ENCODE assay signal across 8 mouse cellular contexts in the genomic region with DNA sequence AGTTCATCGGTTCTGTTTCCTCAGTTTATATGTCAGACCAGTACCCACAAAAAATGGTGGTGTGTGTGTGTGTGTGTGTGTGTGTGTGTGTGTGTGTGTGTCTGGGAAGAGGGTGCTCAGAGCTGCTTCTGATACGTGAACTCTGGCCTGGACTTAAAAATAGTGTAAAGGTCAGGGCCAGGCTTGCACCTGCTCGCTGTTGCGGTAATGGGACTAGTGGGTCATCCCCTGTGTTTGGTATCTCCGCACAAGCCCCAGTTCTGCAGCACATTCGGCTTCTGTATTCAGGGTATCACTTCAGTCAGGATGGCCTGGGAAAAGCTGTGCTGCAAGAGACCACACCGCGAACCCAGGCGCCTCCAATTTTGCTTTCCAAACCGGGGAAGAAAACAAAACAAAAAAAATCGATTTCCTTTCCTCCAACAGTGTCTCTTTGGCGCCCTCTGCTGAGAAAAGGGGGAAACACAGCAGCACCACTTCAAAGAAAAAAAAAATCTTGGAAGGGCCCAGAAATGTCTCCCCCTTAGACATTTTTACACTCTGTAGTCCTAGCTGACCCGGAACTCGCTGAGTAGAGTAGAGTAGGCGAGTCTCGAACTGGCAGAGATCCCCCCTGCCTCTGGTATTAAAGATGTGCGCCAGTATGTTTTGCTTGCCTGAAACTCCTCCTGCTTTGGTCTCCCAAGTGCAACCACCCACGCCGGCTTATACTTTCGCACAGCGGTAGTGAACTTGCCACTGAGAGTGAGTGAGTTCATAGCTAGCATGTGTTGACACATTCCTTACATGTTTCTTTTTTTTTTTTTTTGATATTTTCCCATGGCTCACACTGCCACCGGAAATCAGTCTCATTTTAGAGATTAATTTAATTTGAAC. TPM values are rescaled to one million over a fixed set of nuclear protein-coding genes. Genes with fewer than 3 reads are reported as not detected.
A peak's percentile ranks its signal among the peaks of the same experiment; 100 is the strongest.
DNase-seq lines count a peak whose midpoint lies in the region; ATAC-seq and TF ChIP-seq lines count a peak whose summit lies in the region.

No protein-coding gene starts in this region.

- peaks cover 3% of the 10 kb centered on the region; the same call in 1 of the 2 replicates for H3K4me1 ChIP-seq in bone marrow macrophage, adult 2 months (ENCODE audit: control insufficient read depth, insufficient read depth, low read length)
- peaks cover 50% of the 10 kb centered on the region for H3K4me1 ChIP-seq in erythroblast, embryonic 14.5 days (ENCODE audit: control insufficient read depth)
- peaks cover 11% of the 10 kb centered on the region; the same call in 1 of the 2 replicates for H3K4me1 ChIP-seq in heart, embryonic 11.5 days (ENCODE audit: control insufficient read depth, insufficient read depth, low read length)
- H3K4me1 ChIP-seq in kidney, postnatal 0 days (replicated peaks; ENCODE audit: insufficient read depth, low read length): no peaks in the 10 kb centered on the region
- peaks cover 22% of the 10 kb centered on the region for H3K4me1 ChIP-seq in liver, embryonic 11.5 days (replicated peaks; ENCODE audit: control insufficient read depth, insufficient read depth, low read length)
- H3K4me1 ChIP-seq in stomach, embryonic 14.5 days (ENCODE audit: control insufficient read depth, insufficient read depth, low read length): no peaks in the 10 kb centered on the region

- TF ChIP-seq CTCF in bone marrow macrophage, adult 2 months (IDR thresholded peaks at IDR 0.05; ENCODE audit: low read depth, low read length): peak; percentile 57
- peak; percentile 86 for TF ChIP-seq CTCF in kidney, postnatal 0 days (IDR thresholded peaks at IDR 0.05; ENCODE audit: low read depth)

- H3K9ac ChIP-seq in heart, embryonic 11.5 days (ENCODE audit: low read depth, low read length): peak overlapping the region; percentile 66; the same call in 1 of the 2 replicates
- peak overlapping the region; percentile 18; the same call in 1 of the 2 replicates for H3K9ac ChIP-seq in kidney, postnatal 0 days (ENCODE audit: low read depth, low read length)
- H3K9ac ChIP-seq in liver, embryonic 11.5 days (ENCODE audit: low read depth, low read length): peak overlapping the region; percentile 51; the same call in 1 of the 2 replicates
- no peak overlapping the region for H3K9ac ChIP-seq in stomach, embryonic 14.5 days (replicated peaks; ENCODE audit: low read depth, low read length)

- peak overlapping the region; percentile 40 for H3K4me3 ChIP-seq in bone marrow macrophage, adult 2 months (ENCODE audit: insufficient read depth, low read length)
- H3K4me3 ChIP-seq in erythroblast, embryonic 14.5 days (replicated peaks): peak overlapping the region; percentile 100
- peak overlapping the region; percentile 41 for H3K4me3 ChIP-seq in heart, embryonic 11.5 days (ENCODE audit: low read depth, low read length)
- 0 out of 2 replicates have a peak overlapping the region, but pooled peaks have one; percentile 16 for H3K4me3 ChIP-seq in kidney, postnatal 0 days (replicated peaks; ENCODE audit: low read depth, low read length)
- H3K4me3 ChIP-seq in liver, embryonic 11.5 days (ENCODE audit: low read depth, low read length): peak overlapping the region; percentile 99
- H3K4me3 ChIP-seq in stomach, embryonic 14.5 days (ENCODE audit: low read depth, low read length): peak overlapping the region; percentile 31

- TF ChIP-seq POLR2A in bone marrow macrophage, adult 2 months (IDR thresholded peaks at IDR 0.05; ENCODE audit: borderline replicate concordance, low read depth, low read length): no peak

- WGBS in heart, embryonic 11.5 days (ENCODE audit: insufficient replicate concordance): 20% methylated on average over 22 of the region's 22 CpGs
- WGBS in kidney, postnatal 0 days: 11% methylated on average over 22 of the region's 22 CpGs
- 21% methylated on average over 22 of the region's 22 CpGs for WGBS in liver, embryonic 11.5 days
- WGBS in stomach, embryonic 14.5 days: 11% methylated on average over 22 of the region's 22 CpGs

- peaks cover 12% of the 10 kb centered on the region for H3K36me3 ChIP-seq in erythroblast, embryonic 14.5 days (ENCODE audit: control insufficient read depth)
- H3K36me3 ChIP-seq in heart, embryonic 11.5 days (ENCODE audit: control insufficient read depth, insufficient read depth, low read length): no peaks in the 10 kb centered on the region
- H3K36me3 ChIP-seq in kidney, postnatal 0 days (ENCODE audit: insufficient read depth, low read length): no peaks in the 10 kb centered on the region
- no peaks in the 10 kb centered on the region for H3K36me3 ChIP-seq in liver, embryonic 11.5 days (ENCODE audit: control insufficient read depth, insufficient read depth, low read length)
- no peaks in the 10 kb centered on the region for H3K36me3 ChIP-seq in stomach, embryonic 14.5 days (ENCODE audit: control insufficient read depth, insufficient read depth, low read length)

- ATAC-seq in heart, embryonic 11.5 days (replicated peaks; ENCODE audit: insufficient number of reproducible peaks, low FRiP score, low TSS enrichment): no peak
- ATAC-seq in kidney, postnatal 0 days (replicated peaks; ENCODE audit: low FRiP score, low read depth): peak; percentile 54
- no peak for ATAC-seq in liver, embryonic 11.5 days (replicated peaks; ENCODE audit: low FRiP score)
- no peak for ATAC-seq in stomach, embryonic 14.5 days (ENCODE audit: insufficient number of reproducible peaks, insufficient read depth, low FRiP score, low read depth)

- no peaks in the 10 kb centered on the region for H3K9me3 ChIP-seq in erythroblast, embryonic 14.5 days (ENCODE audit: control insufficient read depth, low read length)
- H3K9me3 ChIP-seq in heart, embryonic 11.5 days (replicated peaks; ENCODE audit: control insufficient read depth, low read length): no peaks in the 10 kb centered on the region
- H3K9me3 ChIP-seq in kidney, postnatal 0 days (replicated peaks; ENCODE audit: low read length): no peaks in the 10 kb centered on the region
- no peaks in the 10 kb centered on the region for H3K9me3 ChIP-seq in liver, embryonic 11.5 days (ENCODE audit: control insufficient read depth, low read length)
- H3K9me3 ChIP-seq in stomach, embryonic 14.5 days (ENCODE audit: control insufficient read depth, low read depth, low read length): no peaks in the 10 kb centered on the region

- peak overlapping the region; percentile 19 for H3K27ac ChIP-seq in bone marrow macrophage, adult 2 months (ENCODE audit: insufficient read depth, low read depth, low read length)
- peak overlapping the region; percentile 36 for H3K27ac ChIP-seq in heart, embryonic 11.5 days (ENCODE audit: low read depth, low read length)
- peak overlapping the region; percentile 85 for H3K27ac ChIP-seq in kidney, postnatal 0 days
- H3K27ac ChIP-seq in liver, embryonic 11.5 days (ENCODE audit: low read depth, low read length): peak overlapping the region; percentile 98
- H3K27ac ChIP-seq in stomach, embryonic 14.5 days (ENCODE audit: low read length): peak overlapping the region; percentile 66; the same call in 1 of the 2 replicates

- DNase-seq in B cell, adult 2 months: peak; percentile 93 to 94
- peak; percentile 94 for DNase-seq in kidney, postnatal 0 days (ENCODE audit: low spot score)
- DNase-seq in liver, embryonic 11.5 days (ENCODE audit: low spot score): peak; percentile 84
- peak; percentile 94 for DNase-seq in naive thymus-derived CD4-positive, alpha-beta T cell, adult 2 months (ENCODE audit: low read depth)

- peak overlapping the region; percentile 65 for H3K4me2 ChIP-seq in heart, embryonic 11.5 days
- H3K4me2 ChIP-seq in kidney, postnatal 0 days (ENCODE audit: low read length): peak overlapping the region; percentile 56
- peak overlapping the region; percentile 85 for H3K4me2 ChIP-seq in liver, embryonic 11.5 days
- H3K4me2 ChIP-seq in stomach, embryonic 14.5 days (replicated peaks; ENCODE audit: low read depth, low read length): peak overlapping the region; percentile 52

- H3K27me3 ChIP-seq in erythroblast, embryonic 14.5 days (ENCODE audit: control insufficient read depth): no peaks in the 10 kb centered on the region
- no peaks in the 10 kb centered on the region for H3K27me3 ChIP-seq in heart, embryonic 11.5 days (ENCODE audit: control insufficient read depth, insufficient read depth, low read length)
- H3K27me3 ChIP-seq in kidney, postnatal 0 days (ENCODE audit: insufficient read depth, low read length): no peaks in the 10 kb centered on the region
- H3K27me3 ChIP-seq in liver, embryonic 11.5 days (replicated peaks; ENCODE audit: control insufficient read depth, insufficient read depth, low read length): no peaks in the 10 kb centered on the region
- H3K27me3 ChIP-seq in stomach, embryonic 14.5 days (ENCODE audit: control insufficient read depth, insufficient read depth, low read length): no peaks in the 10 kb centered on the region

RNA-seq across cellular contexts. Expression of a gene that starts 1.2 kb away (rescaled TPM):
- polyA plus RNA-seq in bone marrow macrophage, adult 2 months (2012; ENCODE audit: insufficient read depth, insufficient read length, missing spikeins): 31.6 and 32.7 TPM in 2 replicates
- polyA plus RNA-seq in erythroblast, embryonic 14.5 days (2012): 9.5 and 14.5 TPM in 2 replicates
- 20.5 and 23.5 TPM in 2 replicates for polyA plus RNA-seq in heart, embryonic 11.5 days (2014; fragmentation: Nextera tagmentation; extraction: Ambion mirVana)
- 25.9 and 26.8 TPM in 2 replicates for polyA plus RNA-seq in kidney, postnatal 0 days (2015; fragmentation: Nextera tagmentation; extraction: Ambion mirVana)
- 25.0 and 31.6 TPM in 2 replicates for polyA plus RNA-seq in liver, embryonic 11.5 days (2014; fragmentation: Nextera tagmentation; extraction: Ambion mirVana)
- polyA plus RNA-seq in stomach, embryonic 14.5 days (2014; fragmentation: Nextera tagmentation; extraction: Ambion mirVana): 33.5 and 34.6 TPM in 2 replicates

RNA-seq across cellular contexts. Expression of a gene that starts 13.8 kb away (rescaled TPM):
- polyA plus RNA-seq in bone marrow macrophage, adult 2 months (2012; ENCODE audit: insufficient read depth, insufficient read length, missing spikeins): 3.4 and 3.8 TPM in 2 replicates
- 0.62 and 0.88 TPM in 2 replicates for polyA plus RNA-seq in erythroblast, embryonic 14.5 days (2012)
- 18.0 and 18.5 TPM in 2 replicates for polyA plus RNA-seq in heart, embryonic 11.5 days (2014; fragmentation: Nextera tagmentation; extraction: Ambion mirVana)
- 10.4 and 11.7 TPM in 2 replicates for polyA plus RNA-seq in kidney, postnatal 0 days (2015; fragmentation: Nextera tagmentation; extraction: Ambion mirVana)
- 9.5 and 10.5 TPM in 2 replicates for polyA plus RNA-seq in liver, embryonic 11.5 days (2014; fragmentation: Nextera tagmentation; extraction: Ambion mirVana)
- polyA plus RNA-seq in stomach, embryonic 14.5 days (2014; fragmentation: Nextera tagmentation; extraction: Ambion mirVana): 16.4 and 17.6 TPM in 2 replicates

RNA-seq across cellular contexts. Expression of a gene that starts 29.5 kb away (rescaled TPM):
- 432 and 457 TPM in 2 replicates for polyA plus RNA-seq in bone marrow macrophage, adult 2 months (2012; ENCODE audit: insufficient read depth, insufficient read length, missing spikeins)
- 0.86 and 1.1 TPM in 2 replicates for polyA plus RNA-seq in erythroblast, embryonic 14.5 days (2012)
- polyA plus RNA-seq in heart, embryonic 11.5 days (2014; fragmentation: Nextera tagmentation; extraction: Ambion mirVana): 84.6 and 95.1 TPM in 2 replicates
- polyA plus RNA-seq in kidney, postnatal 0 days (2015; fragmentation: Nextera tagmentation; extraction: Ambion mirVana): 126 and 130 TPM in 2 replicates
- polyA plus RNA-seq in liver, embryonic 11.5 days (2014; fragmentation: Nextera tagmentation; extraction: Ambion mirVana): 70.5 and 78.3 TPM in 2 replicates
- 146 and 147 TPM in 2 replicates for polyA plus RNA-seq in stomach, embryonic 14.5 days (2014; fragmentation: Nextera tagmentation; extraction: Ambion mirVana)

Comparison
In these comparisons a context has a peak if more than half of its experiments do, and no peak if none do; other contexts are left out.
1. H3K27ac ChIP-seq: peak in every context shown above with its lines; median percentile 98 in liver, embryonic 11.5 days; 85 in kidney, postnatal 0 days; 66 in stomach, embryonic 14.5 days; 36 in heart, embryonic 11.5 days; 19 in bone marrow macrophage, adult 2 months.
2. H3K4me3 ChIP-seq: peak in every context shown above with its lines; median percentile 100 in erythroblast, embryonic 14.5 days; 99 in liver, embryonic 11.5 days; 41 in heart, embryonic 11.5 days; 40 in bone marrow macrophage, adult 2 months; 31 in stomach, embryonic 14.5 days; 16 in kidney, postnatal 0 days.
3. RNA of a gene that starts 29.5 kb away (polyA plus RNA-seq): 432 to 457 TPM in bone marrow macrophage, adult 2 months, 146 to 147 TPM in stomach, embryonic 14.5 days, 126 to 130 TPM in kidney, postnatal 0 days, 84.6 to 95.1 TPM in heart, embryonic 11.5 days and 70.5 to 78.3 TPM in liver, embryonic 11.5 days; 0.86 to 1.1 TPM in erythroblast, embryonic 14.5 days; every median in the first group is over 10 times any median in the second.
4. Peak in every context shown above with its lines, with median percentiles within 50 percentile points of each other: DNase-seq and H3K4me2 ChIP-seq.